Mouse (Mus musculus) stomach, postnatal 0 days (tissue): Measurements from ENCODE around the gene Mgat5. TPM values are rescaled to one million over a fixed set of nuclear protein-coding genes. Genes with fewer than 3 reads are reported as not detected.
A peak's percentile ranks its signal among the peaks of the same experiment; 100 is the strongest.

Source experiments
- ATAC-seq: fragments of 200-750 bp; cut with Nextera tagmentation; 2 replicates; pipeline ENCODE4 v1.8.0; 2017; ENCODE audit not compliant: low FRiP score, low TSS enrichment
- DNase-seq: peaks from one replicate; pipeline ENCODE4 v3.0.0-alpha.2; 2016; ENCODE audit warnings: low spot score
- H3K27ac ChIP-seq: fragments of 300-500 bp; sonication (generic); replicated peaks from 2 replicates; pipeline ENCODE4 v1.5.1; 2014; ENCODE audit warnings: mild to moderate bottlenecking, control low read depth
- H3K27me3 ChIP-seq: fragments of 300-500 bp; sonication (generic); 2 replicates; pipeline ENCODE4 v1.6.1; 2014; ENCODE audit warnings: low read length; ENCODE audit not compliant: control insufficient read depth, insufficient read depth
- H3K36me3 ChIP-seq: fragments of 300-500 bp; sonication (generic); 2 replicates; pipeline ENCODE4 v1.6.1; 2014; ENCODE audit warnings: low read length, mixed read lengths; ENCODE audit not compliant: control insufficient read depth, insufficient read depth
- H3K4me1 ChIP-seq: fragments of 300-500 bp; sonication (generic); replicated peaks from 2 replicates; pipeline ENCODE4 v1.6.1; 2014; ENCODE audit warnings: antibody characterized with exemption; ENCODE audit not compliant: control insufficient read depth, insufficient read depth
- H3K4me2 ChIP-seq: fragments of 300-500 bp; sonication (generic); replicated peaks from 2 replicates; pipeline ENCODE4 v1.6.1; 2014; ENCODE audit warnings: low read depth, mild to moderate bottlenecking, control low read depth, moderate library complexity
- H3K4me3 ChIP-seq: fragments of 300-500 bp; sonication (generic); 2 replicates; pipeline ENCODE4 v1.5.1; 2014; ENCODE audit warnings: low read depth, low read length, control low read depth
- H3K9ac ChIP-seq: fragments of 300-500 bp; sonication (generic); 2 replicates; pipeline ENCODE4 v1.6.1; 2014; ENCODE audit warnings: mild to moderate bottlenecking, low read length, control low read depth, mixed read lengths
- H3K9me3 ChIP-seq: fragments of 300-500 bp; sonication (generic); 2 replicates; pipeline ENCODE4 v1.6.1; 2016; ENCODE audit warnings: low read length; ENCODE audit not compliant: control insufficient read depth
- CTCF ChIP-seq: IDR thresholded peaks from 2 replicates; pipeline ENCODE4 v1.5.1; 2016; ENCODE audit warnings: antibody characterized with exemption, low read depth, mild to moderate bottlenecking, moderate library complexity
- EP300 ChIP-seq: optimal IDR thresholded peaks from 2 replicates; pipeline ENCODE3; 2016; ENCODE audit warnings: antibody characterized with exemption
- WGBS: fragments of 180-500 bp; shearing (Covaris S2); extraction: QIAGEN DNeasy Blood & Tissue Kit; methylation state at CpG from one replicate; pipeline ENCODE4 v1.1.7; 2014; 5-methylcytosine and 5-hydroxymethylcytosine counted together
- polyA plus RNA-seq: library from polyadenylated mRNA; unstranded; fragments of >200 nt; fragmentation: Nextera tagmentation; extraction: Ambion mirVana; gene quantifications from 2 replicates; pipeline ENCODE4 v1.2.1, GENCODE M21; 2015

Mgat5 gene
- polyA plus RNA-seq, 1 experiment from 2014 or later: 2.0 TPM

DNA sequence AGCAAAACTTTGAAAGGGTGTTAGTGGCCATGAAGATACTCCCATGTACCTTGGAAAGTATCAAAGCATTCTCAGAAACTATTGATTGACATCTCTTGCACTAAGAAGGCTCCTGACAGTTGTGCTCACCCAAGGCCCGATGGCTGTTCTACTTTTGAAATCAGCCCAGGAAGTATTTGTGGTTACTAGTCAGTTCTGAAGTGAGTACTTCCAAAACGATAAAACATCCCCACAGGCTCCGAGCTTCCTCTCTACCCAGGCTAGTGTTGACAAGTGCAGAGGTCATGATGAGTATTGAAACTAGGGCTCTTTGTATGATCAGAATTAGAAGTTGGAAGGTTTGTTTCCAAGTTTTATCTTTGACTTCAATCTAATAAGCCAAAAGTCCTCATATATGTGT is 92.0 kb downstream of the Mgat5 start:
- Histone ChIP-seq H3K4me2 (no peak overlapping the region), H3K9me3 (no peaks in the 10 kb centered on the region), H3K36me3 (no peaks in the 10 kb centered on the region), H3K27me3 (no peaks in the 10 kb centered on the region), H3K4me1 (no peaks in the 10 kb centered on the region), H3K4me3 (no peak overlapping the region), H3K9ac (no peak overlapping the region), H3K27ac (no peak overlapping the region)
- WGBS: 85% methylated on average over 3 of the region's 3 CpGs
- DNase-seq: no peak
- TF ChIP-seq EP300: no peak
- TF ChIP-seq CTCF: no peak
- no peak for ATAC-seq

GRCm38 (mm10) chr1:127299774-127300173 is 95.0 kb downstream of the Mgat5 start:
- Histone ChIP-seq H3K9ac (no peak overlapping the region), H3K27me3 (no peaks in the 10 kb centered on the region), H3K9me3 (no peaks in the 10 kb centered on the region), H3K36me3 (no peaks in the 10 kb centered on the region), H3K4me3 (no peak overlapping the region), H3K4me2 (no peak overlapping the region), H3K27ac (no peak overlapping the region), H3K4me1 (no peaks in the 10 kb centered on the region)
- DNase-seq: no peak
- ATAC-seq: 0 out of 2 replicates have a peak, but pooled peaks have one; percentile 40
- 88% methylated on average over 1 of the region's 1 CpGs for WGBS
- no peak for TF ChIP-seq CTCF
- no peak for TF ChIP-seq EP300

DNA sequence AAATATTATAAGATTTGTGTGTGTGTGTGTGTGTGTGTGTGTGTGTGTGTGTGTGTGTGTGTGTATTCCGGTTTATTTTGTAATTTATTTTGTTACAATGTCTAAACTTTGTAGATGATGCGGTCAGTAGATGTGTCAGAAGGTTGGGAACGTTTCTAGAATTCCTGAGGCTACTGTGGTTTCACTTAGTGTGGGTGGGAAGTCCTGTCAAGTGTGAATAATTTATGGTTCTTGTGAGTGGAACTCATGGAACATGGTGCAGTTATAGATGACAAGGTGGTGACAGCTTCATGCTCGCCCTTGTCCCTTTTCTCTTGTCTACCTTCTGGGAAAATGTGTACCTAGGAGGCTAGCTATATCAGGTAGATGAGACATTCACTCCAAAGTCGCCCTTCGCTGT is 96.2 kb downstream of the Mgat5 start:
- ATAC-seq (no peak), DNase-seq (no peak)
- Histone ChIP-seq H3K27ac (no peak overlapping the region), H3K4me1 (no peaks in the 10 kb centered on the region), H3K9me3 (no peaks in the 10 kb centered on the region), H3K4me2 (no peak overlapping the region), H3K27me3 (no peaks in the 10 kb centered on the region), H3K4me3 (no peak overlapping the region), H3K36me3 (no peaks in the 10 kb centered on the region), H3K9ac (no peak overlapping the region)
- WGBS: 88% methylated on average over 6 of the region's 6 CpGs
- TF ChIP-seq CTCF (no peak), EP300 (no peak)

DNA sequence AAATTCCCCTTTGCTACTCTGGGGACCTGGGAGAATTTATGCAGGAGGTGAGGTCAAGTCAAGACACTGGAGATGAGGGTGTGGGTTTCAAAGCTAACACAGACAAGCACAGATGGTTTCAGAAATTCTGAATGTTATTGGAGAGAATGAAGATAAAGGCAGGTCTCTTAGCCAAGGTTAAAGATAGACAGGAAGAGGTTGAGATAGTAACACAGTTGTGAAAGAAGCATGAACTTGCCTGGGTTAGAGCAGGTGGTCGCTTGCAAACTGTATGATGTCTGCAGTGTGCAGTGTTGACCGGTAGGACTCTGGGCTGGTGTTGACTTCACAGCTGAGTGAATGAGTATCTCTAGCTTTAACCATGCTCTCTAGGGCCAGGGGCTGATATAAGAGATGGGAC is 97.8 kb downstream of the Mgat5 start:
- WGBS: 88% methylated on average over 2 of the region's 2 CpGs
- H3K9me3 ChIP-seq: no peaks in the 10 kb centered on the region
- H3K27me3 ChIP-seq: no peaks in the 10 kb centered on the region
- no peaks in the 10 kb centered on the region for H3K4me1 ChIP-seq
- H3K4me3 ChIP-seq: no peak overlapping the region
- no peak overlapping the region for H3K27ac ChIP-seq
- no peak overlapping the region for H3K4me2 ChIP-seq
- H3K9ac ChIP-seq: no peak overlapping the region
- DNase-seq (no peak), ATAC-seq (no peak)
- H3K36me3 ChIP-seq: no peaks in the 10 kb centered on the region
- no peak for TF ChIP-seq CTCF
- no peak for TF ChIP-seq EP300

DNA sequence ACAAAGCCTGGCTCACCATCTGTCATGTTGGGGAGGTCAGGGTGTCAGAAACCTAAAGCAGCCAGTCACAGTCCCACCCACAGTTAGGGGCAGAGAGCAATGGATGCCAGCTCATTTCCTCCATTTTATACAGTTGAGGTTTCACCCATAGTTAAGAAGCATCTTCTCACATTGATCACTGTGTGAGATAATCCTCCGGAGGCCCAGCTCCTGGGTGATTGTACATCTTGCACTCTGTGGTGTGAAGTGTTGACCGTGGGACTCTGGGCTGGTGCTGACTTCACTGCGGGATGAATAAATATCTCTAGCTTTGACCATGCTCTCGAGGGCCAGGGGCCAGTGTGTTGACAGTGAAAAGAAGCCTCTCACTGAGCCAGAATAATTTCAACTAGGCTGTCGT is 99.0 kb downstream of the Mgat5 start:
- 85% methylated on average over 5 of the region's 5 CpGs for WGBS
- no peak overlapping the region for H3K4me2 ChIP-seq
- DNase-seq (no peak), ATAC-seq (no peak)
- H3K9ac ChIP-seq: no peak overlapping the region
- no peak overlapping the region for H3K27ac ChIP-seq
- no peaks in the 10 kb centered on the region for H3K9me3 ChIP-seq
- TF ChIP-seq CTCF: no peak
- TF ChIP-seq EP300: no peak
- H3K4me1 ChIP-seq: no peaks in the 10 kb centered on the region
- no peak overlapping the region for H3K4me3 ChIP-seq
- no peaks in the 10 kb centered on the region for H3K27me3 ChIP-seq
- no peaks in the 10 kb centered on the region for H3K36me3 ChIP-seq

DNA sequence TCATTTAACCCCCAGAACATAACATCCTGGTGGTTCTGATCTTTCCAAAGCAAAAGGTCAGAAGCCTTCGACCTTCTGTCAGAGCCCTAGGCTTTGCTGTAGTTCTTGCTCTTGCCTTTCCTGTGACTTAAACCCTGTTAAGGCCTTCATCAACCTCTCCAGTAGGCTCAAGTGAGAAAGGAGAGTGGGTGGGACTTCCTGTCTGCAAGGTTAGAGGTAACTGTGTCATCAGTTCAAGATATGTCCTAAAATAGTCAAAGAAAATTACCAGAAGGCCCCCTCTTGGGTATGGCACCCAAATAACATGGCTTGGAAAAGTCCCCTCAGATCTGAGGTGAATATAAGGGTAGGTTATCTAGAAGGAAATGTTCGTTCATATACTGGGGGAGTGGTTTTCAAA is 99.5 kb downstream of the Mgat5 start:
- H3K27me3 ChIP-seq: no peaks in the 10 kb centered on the region
- H3K9me3 ChIP-seq: no peaks in the 10 kb centered on the region
- DNase-seq: no peak
- H3K4me1 ChIP-seq: no peaks in the 10 kb centered on the region
- H3K27ac ChIP-seq: no peak overlapping the region
- WGBS: 89% methylated on average over 2 of the region's 2 CpGs
- H3K36me3 ChIP-seq: no peaks in the 10 kb centered on the region
- TF ChIP-seq EP300 (no peak), CTCF (no peak)
- ATAC-seq: no peak
- H3K9ac ChIP-seq: no peak overlapping the region
- no peak overlapping the region for H3K4me3 ChIP-seq
- no peak overlapping the region for H3K4me2 ChIP-seq
